Mouse (Mus musculus) midbrain, embryonic 14.5 days (tissue): ENCODE measurements at regions not wholly inside any gene's neighbourhood (a gene's known extent, or its start where the extent isn't known, plus 50 kb on each side); places are given as distances from the start of the nearest gene placed in this dataset.
A peak's percentile ranks its signal among the peaks of the same experiment; 100 is the strongest.
"Not testable (repeated sequence)": the region's sequence is repeated elsewhere in the genome, so short reads cannot be mapped to it uniquely, and the experiment has no call there.

Experiments used
- ATAC-seq: fragments of 200-750 bp; cut with Nextera tagmentation; 2 replicates; pipeline ENCODE4 v1.8.0; 2017; ENCODE audit warnings: moderate number of reproducible peaks, moderate library complexity; ENCODE audit not compliant: low FRiP score, low TSS enrichment
- DNase-seq: peaks from one replicate; pipeline ENCODE4 v3.0.0-alpha.2; 2015
- H3K27ac ChIP-seq: fragments of 300-500 bp; sonication (generic); replicated peaks from 2 replicates; pipeline ENCODE4 v1.5.1; 2014; ENCODE audit warnings: mild to moderate bottlenecking, low read depth, low read length, moderate library complexity
- H3K27me3 ChIP-seq: fragments of 300-500 bp; sonication (generic); 2 replicates; pipeline ENCODE4 v1.6.1; 2014; ENCODE audit warnings: low read length, control low read depth, mixed read lengths; ENCODE audit not compliant: control insufficient read depth, insufficient read depth
- H3K36me3 ChIP-seq: fragments of 300-500 bp; sonication (generic); 2 replicates; pipeline ENCODE4 v1.6.1; 2014; ENCODE audit warnings: low read length, control low read depth; ENCODE audit not compliant: control insufficient read depth, insufficient read depth
- H3K4me1 ChIP-seq: fragments of 300-500 bp; sonication (generic); 2 replicates; pipeline ENCODE4 v1.6.1; 2014; ENCODE audit warnings: mild to moderate bottlenecking, antibody characterized with exemption, low read length, control low read depth; ENCODE audit not compliant: control insufficient read depth, insufficient read depth
- H3K4me2 ChIP-seq: fragments of 300-500 bp; sonication (generic); 2 replicates; pipeline ENCODE4 v1.6.1; 2014; ENCODE audit warnings: mild to moderate bottlenecking, low read length, moderate library complexity
- H3K4me3 ChIP-seq: fragments of 300-500 bp; sonication (generic); replicated peaks from 2 replicates; pipeline ENCODE4 v1.5.1; 2014; ENCODE audit warnings: low read depth, low read length
- H3K9ac ChIP-seq: fragments of 300-500 bp; sonication (generic); replicated peaks from 2 replicates; pipeline ENCODE4 v1.6.1; 2014; ENCODE audit warnings: mild to moderate bottlenecking, low read length, moderate library complexity
- H3K9me3 ChIP-seq: fragments of 300-500 bp; sonication (generic); 2 replicates; pipeline ENCODE4 v1.6.1; 2016; ENCODE audit warnings: low read length, control low read depth, mixed read lengths; ENCODE audit not compliant: control insufficient read depth
- WGBS: fragments of 180-500 bp; shearing (Covaris S2); extraction: QIAGEN DNeasy Blood & Tissue Kit; methylation state at CpG from one replicate; pipeline ENCODE4 v1.1.7; 2014; 5-methylcytosine and 5-hydroxymethylcytosine counted together

GRCm38 (mm10) chr10:6349216-6349615 is 409.1 kb upstream of the Oprm1 start:
- H3K4me2 ChIP-seq, H3K36me3 ChIP-seq, H3K27me3 ChIP-seq, H3K27ac ChIP-seq, H3K4me3 ChIP-seq, DNase-seq, H3K9ac ChIP-seq, H3K9me3 ChIP-seq, ATAC-seq, H3K4me1 ChIP-seq: not testable (repeated sequence)
- 93% methylated on average over 14 of the region's 14 CpGs for WGBS

DNA sequence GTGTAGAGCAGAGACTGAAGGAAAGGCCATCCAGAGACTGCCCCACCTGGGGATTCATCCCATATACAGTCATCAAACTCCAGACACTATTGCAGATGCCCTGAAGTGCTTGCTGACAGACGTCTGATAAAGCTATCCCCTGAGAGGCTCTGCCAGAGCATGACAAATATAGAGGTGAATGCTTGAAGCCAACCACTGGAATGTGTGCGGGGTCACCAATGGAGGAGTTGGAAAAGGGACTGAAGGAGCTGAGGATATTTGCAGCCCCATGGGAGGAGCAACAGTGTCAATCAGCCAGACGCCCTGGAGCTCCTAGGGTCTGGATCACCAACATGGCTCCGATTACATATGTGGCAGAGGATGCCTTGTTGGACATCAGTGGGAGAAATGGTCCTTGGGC is 392.1 kb upstream of the Oprm1 start:
- WGBS: 72% methylated on average over 4 of the region's 4 CpGs
- Histone ChIP-seq H3K4me2 (no peak overlapping the region), H3K36me3 (no peaks in the 10 kb centered on the region), H3K9me3 (no peaks in the 10 kb centered on the region), H3K9ac (no peak overlapping the region), H3K27ac (no peak overlapping the region), H3K4me1 (no peaks in the 10 kb centered on the region), H3K27me3 (no peaks in the 10 kb centered on the region), H3K4me3 (no peak overlapping the region)
- DNase-seq (no peak), ATAC-seq (no peak)

DNA sequence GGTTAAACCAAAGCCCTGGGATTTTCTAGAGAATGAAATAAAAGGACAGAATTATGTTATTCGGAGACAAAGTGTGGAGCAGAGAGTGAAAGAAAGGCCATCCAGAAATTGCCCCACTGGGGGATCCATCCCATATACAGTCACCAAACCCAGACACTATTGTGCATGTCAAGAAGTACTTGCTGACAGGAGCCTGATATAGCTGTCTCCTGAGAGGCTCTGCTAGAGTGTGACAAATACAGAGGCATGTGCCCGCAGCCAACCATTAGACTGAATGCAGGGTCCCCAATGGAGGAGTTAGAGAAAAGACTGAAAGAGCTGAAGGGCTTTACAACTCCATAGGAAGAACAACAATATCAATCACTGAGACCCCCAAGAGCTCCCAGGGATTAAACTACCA is 386.6 kb upstream of the Oprm1 start:
- H3K27me3 ChIP-seq: no peaks in the 10 kb centered on the region
- no peak overlapping the region for H3K9ac ChIP-seq
- no peaks in the 10 kb centered on the region for H3K9me3 ChIP-seq
- 84% methylated on average over 2 of the region's 2 CpGs for WGBS
- H3K36me3 ChIP-seq: no peaks in the 10 kb centered on the region
- H3K4me2 ChIP-seq: no peak overlapping the region
- ATAC-seq: no peak
- no peaks in the 10 kb centered on the region for H3K4me1 ChIP-seq
- no peak overlapping the region for H3K4me3 ChIP-seq
- H3K27ac ChIP-seq: no peak overlapping the region
- no peak for DNase-seq

DNA sequence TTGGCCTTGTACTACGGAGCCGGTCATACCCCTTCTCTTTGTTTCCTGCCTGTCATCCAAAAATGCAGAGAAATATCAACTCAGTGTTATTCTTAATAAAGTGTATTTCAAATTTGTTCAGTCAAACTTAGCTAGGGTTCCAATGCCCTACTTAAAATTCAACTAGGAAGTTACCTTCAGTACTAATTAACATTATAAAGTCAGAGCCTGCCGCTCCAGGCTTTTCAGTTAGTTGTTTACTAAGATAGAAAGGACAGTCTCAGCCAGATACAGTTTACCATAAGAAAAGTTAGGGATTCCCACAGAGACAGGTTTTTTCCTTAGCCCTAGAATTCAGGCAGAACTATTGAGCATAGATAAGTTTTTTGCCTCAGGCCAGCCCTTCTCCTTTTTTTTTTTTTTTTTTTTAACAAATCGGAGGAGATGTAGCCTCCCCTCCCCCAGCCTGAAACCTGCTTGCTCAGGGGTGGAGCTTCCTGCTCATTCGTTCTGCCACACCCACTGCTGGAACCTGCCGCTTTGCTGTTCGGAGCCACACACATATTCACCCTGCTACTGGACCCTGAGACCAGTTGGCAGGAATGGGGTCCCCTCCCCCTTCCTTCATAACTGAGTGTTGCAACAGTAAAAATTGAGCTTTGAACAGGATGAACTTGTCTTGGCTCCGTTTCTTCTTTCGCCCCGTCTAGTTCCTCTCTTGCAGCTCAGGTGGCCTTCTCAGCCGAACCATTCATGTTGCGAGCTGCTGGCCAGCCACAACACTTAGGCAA is 340.8 kb upstream of the Oprm1 start:
- not testable (repeated sequence) for H3K27me3 ChIP-seq, H3K9me3 ChIP-seq, H3K4me2 ChIP-seq, H3K27ac ChIP-seq, H3K4me1 ChIP-seq, H3K36me3 ChIP-seq, DNase-seq, H3K4me3 ChIP-seq, H3K9ac ChIP-seq, ATAC-seq
- 84% methylated on average over 12 of the region's 12 CpGs for WGBS

DNA sequence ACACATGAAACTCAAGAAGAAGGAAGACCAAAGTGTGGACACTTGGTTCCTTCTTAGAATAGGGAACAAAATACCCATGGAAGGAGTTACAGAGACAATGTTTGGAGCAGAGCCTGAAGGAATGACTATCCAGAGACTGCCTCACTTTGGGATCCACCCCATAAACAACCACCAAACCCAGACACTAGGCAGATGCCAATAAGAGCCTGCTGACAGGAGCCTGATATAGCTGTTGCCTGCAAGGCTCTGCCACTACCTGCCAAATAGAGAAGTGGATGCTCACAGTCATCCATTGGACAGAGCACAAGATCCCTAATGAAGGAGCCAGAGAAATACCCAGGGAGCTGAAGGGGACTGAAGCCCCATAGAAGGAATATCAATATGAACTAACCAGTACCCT is 340.1 kb upstream of the Oprm1 start:
- H3K4me1 ChIP-seq, H3K36me3 ChIP-seq, H3K4me3 ChIP-seq, ATAC-seq, H3K27me3 ChIP-seq, H3K27ac ChIP-seq, H3K9me3 ChIP-seq, H3K9ac ChIP-seq, H3K4me2 ChIP-seq, DNase-seq: not testable (repeated sequence)

DNA sequence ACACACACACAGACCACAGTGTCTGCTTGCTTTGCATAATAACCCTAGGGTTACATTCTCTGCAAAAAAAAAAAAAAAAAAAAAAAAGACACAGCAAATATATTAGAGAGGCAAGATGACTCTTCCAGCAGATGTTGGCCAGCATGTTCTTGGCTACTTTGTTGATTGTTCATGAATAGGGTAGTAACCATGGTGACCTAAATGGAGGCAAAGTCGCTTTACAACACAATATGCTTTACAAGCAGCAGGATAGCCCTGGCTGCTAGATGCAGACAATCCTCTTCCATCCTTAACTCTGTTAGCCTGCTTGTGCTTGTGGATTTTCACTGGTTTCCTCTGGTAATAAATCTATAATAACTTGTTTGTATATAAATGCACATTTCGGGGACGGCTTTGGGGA is 292.5 kb upstream of the Oprm1 start:
- WGBS: 56% methylated on average over 3 of the region's 3 CpGs
- Histone ChIP-seq H3K36me3 (no peaks in the 10 kb centered on the region), H3K9me3 (no peaks in the 10 kb centered on the region), H3K4me2 (no peak overlapping the region), H3K4me1 (no peaks in the 10 kb centered on the region), H3K4me3 (no peak overlapping the region), H3K27ac (no peak overlapping the region), H3K9ac (no peak overlapping the region), H3K27me3 (no peaks in the 10 kb centered on the region)
- ATAC-seq (no peak), DNase-seq (peak; percentile 7)

DNA sequence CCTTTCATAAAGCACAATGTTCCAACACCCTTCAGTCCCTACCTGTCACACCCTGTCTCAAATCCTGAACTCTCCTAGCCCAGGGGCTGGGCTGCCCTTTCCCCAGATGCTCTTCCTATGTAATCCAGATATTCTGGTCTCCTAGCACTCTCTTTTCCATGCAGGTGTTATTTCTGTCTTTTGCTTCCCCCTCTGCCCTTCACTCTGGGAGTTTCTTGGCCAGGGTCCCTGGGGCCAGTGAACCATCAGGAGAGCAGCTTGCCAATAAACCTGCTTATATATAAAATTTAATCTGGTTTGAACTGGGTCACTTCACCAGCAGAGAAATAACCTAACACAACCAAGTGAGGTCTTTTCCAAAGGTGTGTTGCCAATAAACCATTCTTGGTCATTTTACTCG is 278.0 kb upstream of the Oprm1 start:
- Histone ChIP-seq H3K27ac (no peak overlapping the region), H3K9ac (no peak overlapping the region), H3K4me3 (no peak overlapping the region), H3K4me1 (no peaks in the 10 kb centered on the region), H3K36me3 (no peaks in the 10 kb centered on the region), H3K9me3 (no peaks in the 10 kb centered on the region), H3K4me2 (no peak overlapping the region), H3K27me3 (no peaks in the 10 kb centered on the region)
- DNase-seq (no peak), ATAC-seq (no peak)
- 81% methylated on average over 1 of the region's 1 CpGs for WGBS

- Histone ChIP-seq H3K27ac (no peak overlapping the region), H3K4me1 (no peaks in the 10 kb centered on the region), H3K27me3 (no peaks in the 10 kb centered on the region), H3K9ac (no peak overlapping the region), H3K36me3 (no peaks in the 10 kb centered on the region), H3K9me3 (no peaks in the 10 kb centered on the region), H3K4me3 (no peak overlapping the region), H3K4me2 (no peak overlapping the region)
- 76% methylated on average over 1 of the region's 1 CpGs for WGBS
- no peak for ATAC-seq
- DNase-seq: no peak
Observed at GRCm38 (mm10) chr10:6488605-6489004, 269.7 kb upstream of the Oprm1 start.

DNA sequence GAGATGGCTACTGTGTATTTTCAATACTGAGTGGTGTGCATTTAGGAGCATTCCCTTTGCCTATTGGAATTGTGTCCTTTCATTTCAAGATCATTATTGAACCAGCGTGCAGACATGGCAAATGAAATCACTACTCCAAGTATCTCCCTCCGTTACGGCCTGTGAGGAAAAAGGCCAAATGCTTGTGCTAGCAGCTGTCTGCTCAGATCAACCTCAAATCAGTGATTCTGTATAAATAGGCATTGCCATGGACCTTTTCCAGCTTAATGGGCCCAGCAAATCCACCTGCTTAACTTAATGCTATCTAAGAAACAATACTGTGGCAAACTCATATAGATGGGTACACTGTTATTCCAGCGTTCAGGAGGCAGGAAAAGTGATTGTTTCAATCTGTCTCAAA is 265.6 kb upstream of the Oprm1 start:
- Histone ChIP-seq H3K36me3 (no peaks in the 10 kb centered on the region), H3K9me3 (no peaks in the 10 kb centered on the region), H3K4me1 (no peaks in the 10 kb centered on the region), H3K4me2 (no peak overlapping the region), H3K9ac (no peak overlapping the region), H3K27ac (no peak overlapping the region), H3K4me3 (no peak overlapping the region), H3K27me3 (no peaks in the 10 kb centered on the region)
- ATAC-seq (no peak), DNase-seq (peak; percentile 9)
- WGBS: 80% methylated on average over 4 of the region's 4 CpGs
